Mouse (Mus musculus) gastrocnemius, adult 18-20 months (tissue): Measurements from ENCODE around the gene Gpd1. TPM values are rescaled to one million over a fixed set of nuclear protein-coding genes. Genes with fewer than 3 reads are reported as not detected.

Experiments used
- DNase-seq: peaks from one replicate; pipeline ENCODE4 v3.0.0; 2021; ENCODE audit warnings: low spot score
- long read RNA-seq, 2 experiments: library from polyadenylated mRNA; stranded (forward); transcript quantifications; one replicate each; pipeline ENCODE4 v2.0.0; 2021
- total RNA-seq, 2 experiments: library from RNA; stranded (reverse); gene quantifications; 2 replicates each; pipeline ENCODE4 v1.2.3; 2021

The Gpd1 gene
- total RNA-seq = 100 to 1,000 TPM; 366 to 449 TPM
- long read RNA-seq, experiment 1, transcript Gpd1-201 (8 exons, 2,861 nt) = major isoform, 550 of 746 reads
- long read RNA-seq, experiment 1, partial matches to known transcripts = 181 of 746 reads
- long read RNA-seq, experiment 1, other reads (novel, unspliced or antisense) = 15 of 746 reads
- long read RNA-seq, experiment 2, transcript Gpd1-201 (8 exons, 2,861 nt) = major isoform, 258 of 369 reads
- long read RNA-seq, experiment 2, partial matches to known transcripts = 106 of 369 reads
- long read RNA-seq, experiment 2, other reads (novel, unspliced or antisense) = 5 of 369 reads

GRCm38 (mm10) chr15:99717386-99718334, at the start of gene Gpd1:
Gene Gpd1 (plus strand): TSS chr15:99717515.
- peak; percentile 85 for DNase-seq

GRCm38 (mm10) chr15:99667544-99667943, 49.8 kb upstream of the Gpd1 start:
- DNase-seq = no peak

- DNase-seq = peak; percentile 70
These were observed 48.4 kb upstream of the Gpd1 start for GRCm38 (mm10) chr15:99668881-99669280.

- no peak for DNase-seq
These were observed 47.9 kb upstream of the Gpd1 start for GRCm38 (mm10) chr15:99669392-99669791.

GRCm38 (mm10) chr15:99670154-99670821, 47.0 kb upstream of the Gpd1 start, which contains the start of gene Asic1:
Gene Asic1 (plus strand): TSS chr15:99670368.
- peak; percentile 41 for DNase-seq

GRCm38 (mm10) chr15:99670964-99671670, 46.2 kb upstream of the Gpd1 start:
- no peak for DNase-seq

- DNase-seq = no peak
These were observed 45.5 kb upstream of the Gpd1 start for GRCm38 (mm10) chr15:99671783-99672182.

- no peak for DNase-seq
These were observed 42.4 kb upstream of the Gpd1 start for GRCm38 (mm10) chr15:99674866-99675265.

- DNase-seq = no peak
These were observed 40.2 kb upstream of the Gpd1 start for GRCm38 (mm10) chr15:99677089-99677488.

GRCm38 (mm10) chr15:99678063-99678800, 39.1 kb upstream of the Gpd1 start:
- DNase-seq = no peak

- DNase-seq = no peak
These were observed 38.3 kb upstream of the Gpd1 start for GRCm38 (mm10) chr15:99679008-99679407.

- no peak for DNase-seq
These were observed 34.4 kb upstream of the Gpd1 start for GRCm38 (mm10) chr15:99682880-99683279.

GRCm38 (mm10) chr15:99684156-99684555, 33.2 kb upstream of the Gpd1 start:
- DNase-seq = no peak

GRCm38 (mm10) chr15:99688712-99689111, 28.6 kb upstream of the Gpd1 start:
- peak; percentile 43 for DNase-seq

GRCm38 (mm10) chr15:99690924-99691323, 26.4 kb upstream of the Gpd1 start:
- no peak for DNase-seq

GRCm38 (mm10) chr15:99691976-99692375, 25.3 kb upstream of the Gpd1 start:
- DNase-seq = no peak

GRCm38 (mm10) chr15:99697309-99697708, 20.0 kb upstream of the Gpd1 start:
- DNase-seq = no peak

- DNase-seq = no peak
These were observed 18.7 kb upstream of the Gpd1 start for GRCm38 (mm10) chr15:99698533-99699085.

- DNase-seq = no peak
These were observed 17.6 kb upstream of the Gpd1 start for GRCm38 (mm10) chr15:99699715-99700114.
